Mouse (Mus musculus) C3H10T1/2 (cell line): ENCODE measurements around the gene Lbhd1. TPM values are rescaled to one million over a fixed set of nuclear protein-coding genes. Genes with fewer than 3 reads are reported as not detected.

Source experiments
- polyA plus RNA-seq, 2 experiments: library from polyadenylated mRNA; unstranded; fragments of >200 nt; fragmentation: generic; extraction: Trizol; gene quantifications; one replicate each; pipeline ENCODE4 v1.2.1; 2012; ENCODE audit warnings: missing spikeins in 2 of 2

The Lbhd1 gene
- 1 to 10 TPM; 3.4 to 3.7 TPM for polyA plus RNA-seq

GRCm38 (mm10) chr19:8883616-8884015 is at the start of gene Lbhd1, which contains the start of gene Gm49403:
Gene Lbhd1, plus strand, starts transcription at chr19:8883732.
Gene Gm49403, plus strand, starts transcription at chr19:8883930.

GRCm38 (mm10) chr19:8837251-8837791 is 46.2 kb upstream of the Lbhd1 start, which contains the start of gene Bscl2:
Gene Bscl2, plus strand, starts transcription at chr19:8837467.

GRCm38 (mm10) chr19:8839103-8839907 is 44.2 kb upstream of the Lbhd1 start, which contains the start of gene Gng3:
Gene Gng3, minus strand, starts transcription at chr19:8839194.

GRCm38 (mm10) chr19:8850402-8850901 is 33.1 kb upstream of the Lbhd1 start, which contains the start of gene Lrrn4cl:
Gene Lrrn4cl, plus strand, starts transcription at chr19:8850768.

GRCm38 (mm10) chr19:8871267-8872186 is 12.0 kb upstream of the Lbhd1 start, which contains the start of gene Ubxn1:
Gene Ubxn1, plus strand, starts transcription at chr19:8871496.

GRCm38 (mm10) chr19:8880311-8881033 is 3.1 kb upstream of the Lbhd1 start, which contains the start of gene Uqcc3:
Gene Uqcc3, minus strand, starts transcription at chr19:8880923.

GRCm38 (mm10) chr19:8888511-8889385 is 5.2 kb downstream of the Lbhd1 start, which contains the start of the genes 1810009A15Rik and Gm49416:
Gene 1810009A15Rik, plus strand, starts transcription at chr19:8888853.
Gene Gm49416, plus strand, starts transcription at chr19:8888926.

GRCm38 (mm10) chr19:8892829-8893766 is 9.6 kb downstream of the Lbhd1 start, which contains the start of gene Ints5:
Gene Ints5, plus strand, starts transcription at chr19:8893005.

GRCm38 (mm10) chr19:8897865-8898495 is 14.4 kb downstream of the Lbhd1 start, which contains the start of gene Ganab:
Gene Ganab, plus strand, starts transcription at chr19:8898071.

GRCm38 (mm10) chr19:8920073-8920736 is 36.7 kb downstream of the Lbhd1 start, which contains the start of gene B3gat3:
Gene B3gat3, plus strand, starts transcription at chr19:8920374.

GRCm38 (mm10) chr19:8929224-8930088 is 45.9 kb downstream of the Lbhd1 start, which contains the start of the genes Rom1 and Eml3:
Gene Rom1, minus strand, starts transcription at chr19:8929356.
Gene Eml3, plus strand, starts transcription at chr19:8929552.

GRCm38 (mm10) chr19:8941515-8942217 is 58.1 kb downstream of the Lbhd1 start, which contains the start of gene Mta2:
Gene Mta2, plus strand, starts transcription at chr19:8941875.

